Mouse (Mus musculus): Measurements from ENCODE around the gene Akt1s1. TPM values are rescaled to one million over a fixed set of nuclear protein-coding genes. Genes with fewer than 3 reads are reported as not detected.
A peak's percentile ranks its signal among the peaks of the same experiment; 100 is the strongest.

Gene Akt1s1
- polyA plus RNA-seq, 1 experiment: 141 TPM

GRCm38 (mm10) chr7:44883036-44883435 is 34.2 kb downstream of the Akt1s1 start:
- TF ChIP-seq POLR2A (IDR thresholded peaks at IDR 0.05; ENCODE audit: borderline replicate concordance, extremely low read depth, insufficient read depth, insufficient read length, poor library complexity, severe bottlenecking) (no peak), CTCF (IDR thresholded peaks at IDR 0.05; ENCODE audit: borderline replicate concordance, extremely low read depth, insufficient read depth, insufficient read length) (no peak)
- DNase-seq (ENCODE audit: low read depth): no peak

- TF ChIP-seq POLR2A (IDR thresholded peaks at IDR 0.05; ENCODE audit: borderline replicate concordance, extremely low read depth, insufficient read depth, insufficient read length, poor library complexity, severe bottlenecking) (no peak), CTCF (IDR thresholded peaks at IDR 0.05; ENCODE audit: borderline replicate concordance, extremely low read depth, insufficient read depth, insufficient read length) (no peak)
Observed at GRCm38 (mm10) chr7:44884637-44885036, 35.8 kb downstream of the Akt1s1 start.

GRCm38 (mm10) chr7:44886964-44887363 is 38.2 kb downstream of the Akt1s1 start:
- TF ChIP-seq POLR2A (IDR thresholded peaks at IDR 0.05; ENCODE audit: borderline replicate concordance, extremely low read depth, insufficient read depth, insufficient read length, poor library complexity, severe bottlenecking): no peak
- TF ChIP-seq CTCF (IDR thresholded peaks at IDR 0.05; ENCODE audit: borderline replicate concordance, extremely low read depth, insufficient read depth, insufficient read length): no peak
- DNase-seq (ENCODE audit: low read depth): no peak

More at GRCm38 (mm10) chr7:44884637-44885036, 35.8 kb downstream of the Akt1s1 start:
- DNase-seq (ENCODE audit: low read depth): no peak

GRCm38 (mm10) chr7:44888256-44889105 is 39.7 kb downstream of the Akt1s1 start:
- no peak for DNase-seq (ENCODE audit: low read depth)
- TF ChIP-seq CTCF (IDR thresholded peaks at IDR 0.05; ENCODE audit: borderline replicate concordance, extremely low read depth, insufficient read depth, insufficient read length) (no peak), POLR2A (IDR thresholded peaks at IDR 0.05; ENCODE audit: borderline replicate concordance, extremely low read depth, insufficient read depth, insufficient read length, poor library complexity, severe bottlenecking) (no peak)

- DNase-seq (ENCODE audit: low read depth): no peak
- no peak for TF ChIP-seq CTCF (IDR thresholded peaks at IDR 0.05; ENCODE audit: borderline replicate concordance, extremely low read depth, insufficient read depth, insufficient read length)
- TF ChIP-seq POLR2A (IDR thresholded peaks at IDR 0.05; ENCODE audit: borderline replicate concordance, extremely low read depth, insufficient read depth, insufficient read length, poor library complexity, severe bottlenecking): no peak
Observed at GRCm38 (mm10) chr7:44890180-44890579, 41.4 kb downstream of the Akt1s1 start.

GRCm38 (mm10) chr7:44890737-44891136 is 41.9 kb downstream of the Akt1s1 start:
- no peak for TF ChIP-seq CTCF (IDR thresholded peaks at IDR 0.05; ENCODE audit: borderline replicate concordance, extremely low read depth, insufficient read depth, insufficient read length)
- no peak for TF ChIP-seq POLR2A (IDR thresholded peaks at IDR 0.05; ENCODE audit: borderline replicate concordance, extremely low read depth, insufficient read depth, insufficient read length, poor library complexity, severe bottlenecking)
- DNase-seq (ENCODE audit: low read depth): peak; percentile 41

GRCm38 (mm10) chr7:44891611-44892010 is 42.8 kb downstream of the Akt1s1 start:
- TF ChIP-seq POLR2A (IDR thresholded peaks at IDR 0.05; ENCODE audit: borderline replicate concordance, extremely low read depth, insufficient read depth, insufficient read length, poor library complexity, severe bottlenecking) (no peak), CTCF (IDR thresholded peaks at IDR 0.05; ENCODE audit: borderline replicate concordance, extremely low read depth, insufficient read depth, insufficient read length) (no peak)
- no peak for DNase-seq (ENCODE audit: low read depth)

GRCm38 (mm10) chr7:44892276-44892921 is 43.6 kb downstream of the Akt1s1 start, which contains the start of gene Med25:
TSS of gene Med25 (minus strand) at chr7:44892712.
- DNase-seq (ENCODE audit: low read depth): peak; percentile 100
- TF ChIP-seq CTCF (IDR thresholded peaks at IDR 0.05; ENCODE audit: borderline replicate concordance, extremely low read depth, insufficient read depth, insufficient read length): no peak
- peak; percentile 98 for TF ChIP-seq POLR2A (IDR thresholded peaks at IDR 0.05; ENCODE audit: borderline replicate concordance, extremely low read depth, insufficient read depth, insufficient read length, poor library complexity, severe bottlenecking)

- TF ChIP-seq POLR2A (IDR thresholded peaks at IDR 0.05; ENCODE audit: borderline replicate concordance, extremely low read depth, insufficient read depth, insufficient read length, poor library complexity, severe bottlenecking): no peak
- TF ChIP-seq CTCF (IDR thresholded peaks at IDR 0.05; ENCODE audit: borderline replicate concordance, extremely low read depth, insufficient read depth, insufficient read length): no peak
- peak; percentile 91 for DNase-seq (ENCODE audit: low read depth)
Observed at GRCm38 (mm10) chr7:44893197-44893596, 44.4 kb downstream of the Akt1s1 start.

- DNase-seq (ENCODE audit: low read depth): no peak
- TF ChIP-seq CTCF (IDR thresholded peaks at IDR 0.05; ENCODE audit: borderline replicate concordance, extremely low read depth, insufficient read depth, insufficient read length): no peak
- no peak for TF ChIP-seq POLR2A (IDR thresholded peaks at IDR 0.05; ENCODE audit: borderline replicate concordance, extremely low read depth, insufficient read depth, insufficient read length, poor library complexity, severe bottlenecking)
Observed at GRCm38 (mm10) chr7:44894175-44894574, 45.4 kb downstream of the Akt1s1 start.

- DNase-seq (ENCODE audit: low read depth): no peak
- TF ChIP-seq POLR2A (IDR thresholded peaks at IDR 0.05; ENCODE audit: borderline replicate concordance, extremely low read depth, insufficient read depth, insufficient read length, poor library complexity, severe bottlenecking): no peak
- no peak for TF ChIP-seq CTCF (IDR thresholded peaks at IDR 0.05; ENCODE audit: borderline replicate concordance, extremely low read depth, insufficient read depth, insufficient read length)
Observed at GRCm38 (mm10) chr7:44895206-44895592, 46.4 kb downstream of the Akt1s1 start.

All from brain, embryonic 14.5 days (tissue).